Mouse (Mus musculus) lung, postnatal 0 days (tissue): ENCODE measurements around the gene Glra4. TPM values are rescaled to one million over a fixed set of nuclear protein-coding genes. Genes with fewer than 3 reads are reported as not detected.

Experiments
- ATAC-seq: fragments of 200-750 bp; cut with Nextera tagmentation; 2 replicates; pipeline ENCODE4 v1.8.0; 2017; ENCODE audit warnings: moderate library complexity
- DNase-seq: peaks from one replicate; pipeline ENCODE4 v3.0.0-alpha.2; 2016; ENCODE audit warnings: low spot score
- H3K27ac ChIP-seq: fragments of 300-500 bp; sonication (generic); 2 replicates; pipeline ENCODE4 v1.5.1; 2014; ENCODE audit warnings: antibody characterized with exemption, mild to moderate bottlenecking, low read length, mixed read lengths
- H3K27me3 ChIP-seq: fragments of 300-500 bp; sonication (generic); replicated peaks from 2 replicates; pipeline ENCODE4 v1.6.1; 2014; ENCODE audit warnings: low read length, mixed read lengths; ENCODE audit not compliant: insufficient read depth
- H3K36me3 ChIP-seq: fragments of 300-500 bp; sonication (generic); 2 replicates; pipeline ENCODE4 v1.6.1; 2014; ENCODE audit warnings: low read length, mixed read lengths; ENCODE audit not compliant: insufficient read depth
- H3K4me1 ChIP-seq: fragments of 300-500 bp; sonication (generic); 2 replicates; pipeline ENCODE4 v1.6.1; 2014; ENCODE audit warnings: antibody characterized with exemption, low read depth, low read length, mixed read lengths; ENCODE audit not compliant: insufficient read depth
- H3K4me2 ChIP-seq: fragments of 300-500 bp; sonication (generic); replicated peaks from 2 replicates; pipeline ENCODE4 v1.6.1; 2014; ENCODE audit warnings: low read depth, mild to moderate bottlenecking, low read length, moderate library complexity, mixed read lengths
- H3K4me3 ChIP-seq: fragments of 300-500 bp; sonication (generic); 2 replicates; pipeline ENCODE4 v1.5.1; 2014; ENCODE audit warnings: low read depth, low read length
- H3K9ac ChIP-seq: fragments of 300-500 bp; sonication (generic); replicated peaks from 2 replicates; pipeline ENCODE4 v1.6.1; 2014; ENCODE audit warnings: low read depth, mild to moderate bottlenecking
- H3K9me3 ChIP-seq: fragments of 300-500 bp; sonication (generic); 2 replicates; pipeline ENCODE4 v1.6.1; 2016; ENCODE audit warnings: low read length, mixed read lengths
- CTCF ChIP-seq: IDR thresholded peaks from 2 replicates; pipeline ENCODE4 v1.5.1; 2016; ENCODE audit warnings: antibody characterized with exemption, mild to moderate bottlenecking
- EP300 ChIP-seq: IDR thresholded peaks from 2 replicates; pipeline ENCODE4 v1.6.1; 2016; ENCODE audit warnings: antibody characterized with exemption, mild to moderate bottlenecking, control low read depth
- WGBS: fragments of 180-500 bp; shearing (Covaris S2); extraction: QIAGEN DNeasy Blood & Tissue Kit; methylation state at CpG from one replicate; pipeline ENCODE4 v1.1.7; 2014; 5-methylcytosine and 5-hydroxymethylcytosine counted together
- polyA plus RNA-seq: library from polyadenylated mRNA; unstranded; fragments of >200 nt; fragmentation: Nextera tagmentation; extraction: Ambion mirVana; gene quantifications from 2 replicates; pipeline ENCODE4 v1.2.1, GENCODE M21; 2015

Gene Glra4
- not detected in 2 replicates for polyA plus RNA-seq

DNA sequence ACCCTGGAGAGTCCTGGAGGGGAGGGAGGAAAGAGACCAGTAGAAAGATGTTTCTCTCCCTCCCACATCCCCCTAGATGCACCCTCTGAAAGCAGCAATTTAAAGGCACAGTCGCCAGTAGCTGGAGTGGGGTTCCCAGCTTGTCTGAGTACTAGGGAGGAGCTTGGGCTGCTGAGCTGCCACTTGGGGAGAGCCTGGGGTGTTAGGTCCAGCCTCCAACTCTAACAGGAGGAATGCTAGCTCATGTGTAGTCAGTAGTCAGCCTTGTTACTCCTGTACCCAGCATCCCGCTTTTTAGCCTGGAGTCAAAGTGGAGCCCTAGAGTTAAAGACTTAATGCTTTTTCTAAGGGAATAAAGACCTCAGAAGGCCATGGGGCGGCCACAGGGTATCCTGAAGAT is at the start of gene Glra4:
TSS of gene Glra4 (minus strand) at position 101 of the 400 bp plus-strand sequence.
- 80% methylated on average over 3 of the region's 3 CpGs for WGBS
- TF ChIP-seq EP300, result no peak
- TF ChIP-seq CTCF, result no peak
- no peak for ATAC-seq

DNA sequence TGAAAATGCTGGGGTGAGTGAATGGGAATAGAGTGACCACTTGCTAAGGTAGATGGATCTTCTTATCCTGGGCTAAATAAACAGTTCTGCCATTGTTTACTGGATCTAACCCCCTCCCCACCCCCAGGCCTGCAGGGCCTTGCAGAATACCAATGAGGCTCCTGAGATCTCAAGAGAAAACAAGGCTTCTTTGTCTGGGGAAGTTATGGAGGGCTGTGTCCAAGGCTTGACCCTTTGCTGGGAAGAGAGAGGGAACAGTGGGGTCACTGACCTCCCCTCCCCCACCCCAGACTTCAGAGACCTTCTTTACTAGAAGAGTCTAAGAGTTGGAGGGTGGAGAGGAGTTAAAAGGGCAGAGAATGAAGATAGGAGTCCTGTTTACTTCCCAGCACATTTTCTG is 48.7 kb upstream of the Glra4 start:
- no peak for TF ChIP-seq CTCF
- no peak for TF ChIP-seq EP300
- Histone ChIP-seq H3K27me3 (no peaks in the 10 kb centered on the region), H3K9me3 (no peaks in the 10 kb centered on the region), H3K4me3 (no peak overlapping the region), H3K4me2 (no peak overlapping the region), H3K27ac (no peak overlapping the region), H3K9ac (no peak overlapping the region), H3K36me3 (no peaks in the 10 kb centered on the region), H3K4me1 (no peaks in the 10 kb centered on the region)
- DNase-seq (no peak), ATAC-seq (no peak)

More for the DNA sequence above, at the start of gene Glra4:
- Histone ChIP-seq H3K36me3 (no peaks in the 10 kb centered on the region), H3K9me3 (no peaks in the 10 kb centered on the region), H3K4me2 (no peak within 1 kb of the TSS), H3K4me3 (no peak within 1 kb of the TSS), H3K4me1 (no peaks in the 10 kb centered on the region), H3K9ac (no peak within 1 kb of the TSS), H3K27ac (no peak within 1 kb of the TSS), H3K27me3 (no peaks in the 10 kb centered on the region)
- no peak for DNase-seq

DNA sequence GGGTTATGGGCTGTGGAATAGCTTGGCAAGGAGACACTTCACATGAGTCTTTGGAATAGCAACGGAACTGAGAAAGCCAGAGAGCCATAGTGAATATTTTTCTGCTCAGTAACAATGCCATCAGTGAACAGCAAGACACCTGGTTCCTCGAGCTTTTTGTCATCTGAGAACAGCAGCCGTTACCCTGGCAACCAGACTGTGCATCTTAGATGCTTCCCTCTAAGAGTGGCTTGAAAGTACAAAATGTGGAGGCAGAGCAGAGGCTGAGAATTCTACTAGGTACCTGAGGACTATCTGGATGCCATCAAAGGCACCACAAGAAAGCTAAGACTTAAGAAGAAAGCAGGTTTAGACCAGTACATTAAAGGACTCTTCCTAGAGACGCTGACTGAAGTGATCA is 45.1 kb upstream of the Glra4 start:
- Histone ChIP-seq H3K36me3 (no peaks in the 10 kb centered on the region), H3K27me3 (no peaks in the 10 kb centered on the region), H3K4me1 (no peaks in the 10 kb centered on the region), H3K9ac (no peak overlapping the region), H3K9me3 (no peaks in the 10 kb centered on the region), H3K27ac (no peak overlapping the region), H3K4me3 (no peak overlapping the region), H3K4me2 (no peak overlapping the region)
- no peak for ATAC-seq
- no peak for DNase-seq
- no peak for TF ChIP-seq CTCF
- WGBS, result 65% methylated on average over 4 of the region's 4 CpGs

DNA sequence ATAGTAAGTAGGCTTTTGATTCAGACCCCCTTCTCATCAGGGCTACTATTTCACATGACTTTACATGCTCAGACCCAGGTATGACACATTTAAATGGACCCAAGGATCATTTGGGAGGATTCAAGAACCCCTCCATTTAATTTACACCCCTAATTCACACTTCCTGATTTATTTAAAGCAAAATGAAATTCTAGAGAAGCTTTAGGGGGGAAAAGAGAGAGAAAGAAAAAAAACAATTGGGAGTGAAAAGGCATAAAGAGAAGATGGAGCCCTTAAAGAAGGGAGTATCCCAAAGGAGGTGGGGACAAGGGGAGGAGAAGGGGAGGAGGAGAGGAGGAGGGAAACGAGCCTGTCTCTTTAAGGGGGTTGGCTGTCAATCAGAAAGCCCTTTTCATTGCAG is 42.4 kb upstream of the Glra4 start, which contains the start of gene Plp1:
TSS of gene Plp1 (plus strand) at position 301 of the 400 bp plus-strand sequence.
- H3K9ac ChIP-seq, result no peak within 1 kb of the TSS
- no peak within 1 kb of the TSS for H3K4me3 ChIP-seq
- TF ChIP-seq EP300, result no peak
- no peak for TF ChIP-seq CTCF
- DNase-seq, result no peak
- H3K36me3 ChIP-seq, result no peaks in the 10 kb centered on the region
- H3K4me1 ChIP-seq, result no peaks in the 10 kb centered on the region
- no peaks in the 10 kb centered on the region for H3K9me3 ChIP-seq
- no peak within 1 kb of the TSS for H3K27ac ChIP-seq
- no peaks in the 10 kb centered on the region for H3K27me3 ChIP-seq
- no peak for ATAC-seq
- 23% methylated on average over 1 of the region's 1 CpGs for WGBS
- no peak within 1 kb of the TSS for H3K4me2 ChIP-seq

DNA sequence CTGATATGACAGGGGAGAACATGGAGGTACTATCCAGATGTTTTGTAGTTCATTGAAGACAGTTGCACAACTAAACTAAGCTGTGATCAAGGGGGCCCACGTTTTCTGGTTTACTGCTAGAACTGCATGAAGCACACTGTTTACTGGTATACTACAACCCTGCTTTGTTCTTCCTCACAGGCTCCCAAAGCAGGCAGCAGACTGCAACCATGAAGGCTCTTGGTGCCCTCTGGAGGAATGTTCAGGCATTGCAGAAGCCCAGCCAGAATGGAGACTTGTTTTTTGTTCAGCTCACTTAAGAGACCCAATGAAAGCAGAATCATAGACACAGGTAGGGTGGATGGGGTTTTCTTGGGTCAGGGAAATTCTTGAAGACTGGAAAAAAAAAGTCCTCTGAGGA is 40.3 kb upstream of the Glra4 start:
- ATAC-seq, result peak; percentile 67

DNA sequence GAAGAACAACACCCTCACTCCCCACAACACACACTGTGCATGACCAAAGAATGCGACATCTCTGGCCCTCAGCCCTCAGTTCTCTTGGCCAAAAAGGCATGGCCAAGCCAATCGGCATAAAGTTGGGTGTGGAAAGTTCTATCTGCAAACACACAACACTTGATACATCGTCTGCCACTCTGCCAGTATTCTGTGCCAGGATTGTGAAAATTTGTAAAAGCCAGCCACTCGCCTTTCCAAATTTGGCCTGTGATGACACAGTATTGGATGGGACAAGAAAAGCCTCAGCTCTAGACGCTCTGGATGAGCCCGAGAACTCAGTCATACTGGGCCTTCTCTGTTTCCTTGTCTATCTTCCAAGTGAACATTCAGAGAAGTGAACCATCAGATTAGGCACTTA is 39.8 kb upstream of the Glra4 start:
- Histone ChIP-seq H3K27ac (no peak overlapping the region), H3K9ac (no peak overlapping the region), H3K9me3 (no peaks in the 10 kb centered on the region), H3K27me3 (no peaks in the 10 kb centered on the region), H3K4me3 (no peak overlapping the region), H3K4me2 (no peak overlapping the region), H3K4me1 (no peaks in the 10 kb centered on the region), H3K36me3 (no peaks in the 10 kb centered on the region)
- WGBS, result 60% methylated on average over 6 of the region's 6 CpGs
- peak; percentile 17; the same call in 1 of the 2 replicates for ATAC-seq
- peak; percentile 4 for DNase-seq
- no peak for TF ChIP-seq CTCF
- no peak for TF ChIP-seq EP300

More for the DNA sequence above, 40.3 kb upstream of the Glra4 start:
- DNase-seq, result peak; percentile 66
- Histone ChIP-seq H3K27ac (no peak overlapping the region), H3K27me3 (no peaks in the 10 kb centered on the region), H3K4me1 (no peaks in the 10 kb centered on the region), H3K4me3 (no peak overlapping the region), H3K9me3 (no peaks in the 10 kb centered on the region), H3K9ac (no peak overlapping the region), H3K36me3 (no peaks in the 10 kb centered on the region), H3K4me2 (no peak overlapping the region)
- TF ChIP-seq EP300 (no peak), CTCF (peak; percentile 86)
- WGBS, result 9% methylated on average over 1 of the region's 1 CpGs

DNA sequence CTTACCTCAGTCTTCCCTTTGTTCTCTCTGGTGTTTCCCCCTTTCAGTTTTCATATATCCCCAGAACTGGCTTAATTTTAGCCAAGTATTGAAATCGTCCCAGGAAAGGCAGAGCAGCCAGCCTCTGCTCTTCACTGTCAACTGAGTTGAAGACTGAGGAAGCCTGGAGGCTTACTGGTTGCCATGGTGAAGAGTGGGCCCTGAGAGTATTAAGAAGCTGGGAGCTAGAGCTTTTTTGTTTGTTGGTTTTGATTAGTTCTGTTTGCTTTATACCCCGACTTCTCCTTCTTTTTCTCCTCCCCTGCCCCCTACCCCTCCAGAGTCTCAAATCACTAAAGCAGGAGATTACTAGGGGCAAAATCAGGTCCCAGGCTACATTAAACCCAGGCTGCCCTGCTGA is 17.3 kb upstream of the Glra4 start:
- TF ChIP-seq CTCF, result no peak
- no peak for TF ChIP-seq EP300
- Histone ChIP-seq H3K4me3 (no peak overlapping the region), H3K4me2 (no peak overlapping the region), H3K9me3 (no peaks in the 10 kb centered on the region), H3K9ac (no peak overlapping the region), H3K4me1 (no peaks in the 10 kb centered on the region), H3K36me3 (no peaks in the 10 kb centered on the region), H3K27me3 (no peaks in the 10 kb centered on the region), H3K27ac (no peak overlapping the region)
- no peak for DNase-seq
- WGBS, result 24% methylated on average over 2 of the region's 2 CpGs
- no peak for ATAC-seq
